Mouse (Mus musculus) liver, postnatal 0 days (tissue): ENCODE measurements around the gene Snrnp27.

Experiments used
- CTCF ChIP-seq: sonication (generic); IDR thresholded peaks from 2 replicates; pipeline ENCODE4 v1.5.1; 2016; ENCODE audit warnings: antibody characterized with exemption, low read depth
- EP300 ChIP-seq: IDR thresholded peaks from 2 replicates; pipeline ENCODE4 v1.6.1; 2016; ENCODE audit warnings: antibody characterized with exemption, low read depth, mild to moderate bottlenecking

DNA sequence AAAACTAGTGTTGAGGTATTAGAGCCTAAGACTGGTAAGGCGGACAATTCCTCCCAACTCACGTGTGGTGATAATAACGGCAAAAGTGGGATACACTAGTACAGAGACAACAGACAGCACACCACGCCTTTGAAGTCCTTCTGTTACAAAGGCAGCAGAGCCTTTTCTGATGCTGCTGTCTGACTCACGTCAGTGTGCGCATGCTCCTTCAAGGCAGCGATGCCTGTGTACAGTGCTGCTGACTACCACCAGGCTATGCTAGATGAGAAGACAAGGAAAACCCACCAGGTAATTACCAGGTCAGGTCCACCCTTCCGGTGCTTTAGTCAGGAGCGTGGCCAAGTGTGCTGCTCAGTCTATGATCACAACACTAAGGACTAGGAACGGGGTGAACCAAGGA is 17.3 kb downstream of the Snrnp27 start:
- TF ChIP-seq EP300 = no peak
- no peak for TF ChIP-seq CTCF
